Mouse (Mus musculus): ENCODE results near the gene Npy5r.

- no peak for TF ChIP-seq EP300 (IDR thresholded peaks at IDR 0.05; ENCODE audit: low read depth)
- TF ChIP-seq CTCF (IDR thresholded peaks at IDR 0.05; ENCODE audit: low read depth) = no peak
These were observed at the start of gene Npy5r for GRCm38 (mm10) chr8:66687511-66688329.

Measured in liver, postnatal 0 days (tissue).